Mouse (Mus musculus) heart, adult 2 months (tissue): ENCODE measurements at regions not wholly inside any gene's neighbourhood (a gene's known extent, or its start where the extent isn't known, plus 50 kb on each side); places are given as distances from the start of the nearest gene placed in this dataset.

Experiments
- CTCF ChIP-seq: fragments of 200-600 bp; IDR thresholded peaks from 2 replicates; pipeline ENCODE4 v1.8.1; 2022; ENCODE audit warnings: antibody characterized with exemption, mild to moderate bottlenecking, moderate library complexity
- POLR2A ChIP-seq: fragments of 200-500 bp; IDR thresholded peaks from 2 replicates; pipeline ENCODE4 v1.6.1; 2011; ENCODE audit warnings: mild to moderate bottlenecking, low read depth, low read length, control low read depth; ENCODE audit not compliant: insufficient read depth

- TF ChIP-seq POLR2A (no peak), CTCF (no peak)
Observed at GRCm38 (mm10) chr13:5570386-5570785, 290.9 kb upstream of the Klf6 start.
